ENCODE assay signal across 8 mouse cellular contexts in the genomic region with DNA sequence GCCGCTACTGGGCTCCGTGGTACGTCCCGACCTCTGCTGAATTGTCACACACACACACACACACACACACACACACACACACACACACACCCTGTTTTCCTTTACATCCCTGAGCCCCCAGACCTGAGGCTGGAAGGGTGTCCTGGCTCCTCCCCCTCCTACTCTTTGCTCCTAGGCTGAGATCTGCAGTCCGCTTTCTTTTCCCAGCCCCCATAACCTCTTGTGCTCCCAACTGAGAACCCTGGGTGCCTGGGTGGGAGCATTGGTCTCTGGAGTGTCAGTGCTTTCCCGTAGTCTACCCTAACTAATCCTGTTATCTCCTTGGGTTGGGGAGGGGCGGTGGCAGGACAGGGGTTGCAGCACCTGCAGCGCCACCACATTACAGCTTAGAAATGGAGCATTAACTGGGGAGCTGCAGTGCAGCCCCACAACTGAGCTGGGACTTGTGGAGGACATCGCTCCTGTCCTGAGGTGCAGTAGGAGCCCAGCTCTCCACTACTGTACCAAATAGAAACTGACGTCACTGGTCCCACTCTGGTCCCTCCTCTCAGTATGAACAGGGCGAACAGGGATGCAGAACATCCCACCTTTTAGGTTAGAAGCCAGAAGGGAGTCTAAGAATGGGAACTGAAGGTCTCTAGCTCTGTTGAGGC. TPM values are rescaled to one million over a fixed set of nuclear protein-coding genes. Genes with fewer than 3 reads are reported as not detected.
A peak's percentile ranks its signal among the peaks of the same experiment; 100 is the strongest.
DNase-seq lines count a peak whose midpoint lies in the region; ATAC-seq and TF ChIP-seq lines count a peak whose summit lies in the region.

No protein-coding gene starts in this region.

- TF ChIP-seq POLR2A in liver, adult 2 months (IDR thresholded peaks at IDR 0.05; ENCODE audit: extremely low read depth, insufficient read depth, low read length), result no peak

- no peak overlapping the region for H3K27ac ChIP-seq in liver, adult 2 months (replicated peaks; ENCODE audit: insufficient read depth, low read depth, low read length)
- no peak overlapping the region for H3K27ac ChIP-seq in brown adipose tissue, adult 24 weeks (replicated peaks; ENCODE audit: low read depth, low read length)
- peak overlapping the region; percentile 71 for H3K27ac ChIP-seq in forebrain, embryonic 15.5 days (replicated peaks)
- H3K27ac ChIP-seq in liver, embryonic 15.5 days (replicated peaks), result no peak overlapping the region

- peak overlapping the region; percentile 71 for H3K9ac ChIP-seq in liver, adult 2 months (ENCODE audit: low read depth, low read length)
- peak overlapping the region; percentile 65 for H3K9ac ChIP-seq in forebrain, embryonic 15.5 days (replicated peaks)
- H3K9ac ChIP-seq in liver, embryonic 15.5 days, result no peak overlapping the region

- peak; percentile 37 for ATAC-seq in forebrain, embryonic 15.5 days (replicated peaks)
- ATAC-seq in liver, embryonic 15.5 days (ENCODE audit: insufficient read depth), result no peak

- H3K36me3 ChIP-seq in liver, adult 2 months (ENCODE audit: control insufficient read depth, insufficient read depth, low read length), result no peaks in the 10 kb centered on the region
- no peaks in the 10 kb centered on the region for H3K36me3 ChIP-seq in forebrain, embryonic 15.5 days
- no peaks in the 10 kb centered on the region for H3K36me3 ChIP-seq in liver, embryonic 15.5 days (replicated peaks)

- peaks cover 3% of the 10 kb centered on the region; the same call in 1 of the 2 replicates for H3K4me1 ChIP-seq in liver, adult 2 months (ENCODE audit: control insufficient read depth, insufficient read depth, low read length)
- H3K4me1 ChIP-seq in brown adipose tissue, adult 24 weeks (ENCODE audit: control insufficient read depth, insufficient read depth, insufficient read length, low read length), result no peaks in the 10 kb centered on the region
- H3K4me1 ChIP-seq in forebrain, embryonic 15.5 days, result 0 out of 2 replicates have a peak, but pooled peaks cover 7% of the 10 kb centered on the region
- no peaks in the 10 kb centered on the region; the same call in 1 of the 2 replicates for H3K4me1 ChIP-seq in liver, embryonic 15.5 days (replicated peaks)

- peak overlapping the region; percentile 61 for H3K4me2 ChIP-seq in forebrain, embryonic 15.5 days (replicated peaks)
- H3K4me2 ChIP-seq in liver, embryonic 15.5 days, result peak overlapping the region; percentile 71

- H3K9me3 ChIP-seq in forebrain, embryonic 15.5 days, result no peaks in the 10 kb centered on the region
- H3K9me3 ChIP-seq in liver, embryonic 15.5 days (replicated peaks), result no peaks in the 10 kb centered on the region

- no peaks in the 10 kb centered on the region for H3K27me3 ChIP-seq in liver, adult 2 months (ENCODE audit: control insufficient read depth, insufficient read depth, low read length)
- no peaks in the 10 kb centered on the region for H3K27me3 ChIP-seq in forebrain, embryonic 15.5 days
- 0 out of 2 replicates have a peak, but pooled peaks cover 5% of the 10 kb centered on the region for H3K27me3 ChIP-seq in liver, embryonic 15.5 days

- WGBS in liver, adult 2 months, result 51% methylated on average over 7 of the region's 11 CpGs
- 23% methylated on average over 7 of the region's 11 CpGs for WGBS in forebrain, embryonic 15.5 days
- WGBS in liver, embryonic 15.5 days (ENCODE audit: insufficient replicate concordance), result 20% methylated on average over 11 of the region's 11 CpGs

- no peaks in the 10 kb centered on the region for H3K79me2 ChIP-seq in liver, adult 2 months (ENCODE audit: control insufficient read depth, insufficient read depth, low read length)

- TF ChIP-seq CTCF in liver, adult 2 months (IDR thresholded peaks at IDR 0.05; ENCODE audit: low read depth, low read length), result no peak

- no peak for DNase-seq in liver, adult 2 months (ENCODE audit: extremely low read depth, low read depth, low spot score)
- no peak for DNase-seq in liver
- peak; percentile 48 to 56 for DNase-seq in thymus, postnatal 36 days
- DNase-seq in urinary bladder, postnatal 25 days (ENCODE audit: low spot score), result no peak
- DNase-seq in urinary bladder, adult 2 months (ENCODE audit: low spot score), result no peak

- H3K4me3 ChIP-seq in liver, adult 2 months (ENCODE audit: insufficient read depth, low read depth, low read length), result peak overlapping the region; percentile 91
- peak overlapping the region; percentile 76 for H3K4me3 ChIP-seq in brown adipose tissue, adult 24 weeks (ENCODE audit: insufficient read depth, low read depth, low read length)
- peak overlapping the region; percentile 63 for H3K4me3 ChIP-seq in forebrain, embryonic 15.5 days
- peak overlapping the region; percentile 61 for H3K4me3 ChIP-seq in liver, embryonic 15.5 days (replicated peaks)

RNA-seq across cellular contexts. Expression of a gene that starts 1.7 kb away (rescaled TPM):
- 0.55 and 1.9 TPM in 2 replicates for total RNA-seq in liver, adult 2 months (2014; rRNA removed)
- 1.1 and 1.2 TPM in 2 replicates for polyA plus RNA-seq in liver, adult 2 months (2012; rRNA removed)
- polyA plus RNA-seq in brown adipose tissue, adult 24 weeks (2012; ENCODE audit: insufficient read depth, insufficient read length, missing spikeins), result 2.1 and 2.8 TPM in 2 replicates
- polyA plus RNA-seq in forebrain, embryonic 15.5 days (2015; fragmentation: Nextera tagmentation; extraction: Ambion mirVana), result 51.8 and 53.0 TPM in 2 replicates
- polyA plus RNA-seq in liver, embryonic 15.5 days (2015; fragmentation: Nextera tagmentation; extraction: Ambion mirVana), result 3.4 and 3.9 TPM in 2 replicates
- 11.7 and 14.7 TPM in 2 replicates for polyA plus RNA-seq in urinary bladder, adult 2 months (2012; rRNA removed)

RNA-seq across cellular contexts. Expression of a gene that starts 58.8 kb away (rescaled TPM):
- not detected in 2 replicates for total RNA-seq in liver, adult 2 months (2014; rRNA removed)
- not detected in 2 replicates for polyA plus RNA-seq in liver, adult 2 months (2012; rRNA removed)
- polyA plus RNA-seq in brown adipose tissue, adult 24 weeks (2012; ENCODE audit: insufficient read depth, insufficient read length, missing spikeins), result not detected in 2 replicates
- polyA plus RNA-seq in forebrain, embryonic 15.5 days (2015; fragmentation: Nextera tagmentation; extraction: Ambion mirVana), result not detected in 2 replicates
- 0.06 and 0.09 TPM in 2 replicates for polyA plus RNA-seq in liver, embryonic 15.5 days (2015; fragmentation: Nextera tagmentation; extraction: Ambion mirVana)
- not detected in 2 replicates for polyA plus RNA-seq in urinary bladder, adult 2 months (2012; rRNA removed)

Comparison
In these comparisons a context has a peak if more than half of its experiments do, and no peak if none do; other contexts are left out.
1. DNase-seq: peak in thymus, postnatal 36 days (2 of 2); none in liver, adult 2 months (single experiment), liver (single experiment), urinary bladder, postnatal 25 days (single experiment) and urinary bladder, adult 2 months (single experiment).
2. Peak in every context shown above with its lines, with median percentiles within 50 percentile points of each other: H3K4me3 ChIP-seq.